Mouse (Mus musculus) frontal cortex, adult 2 months (tissue): ENCODE data around the gene Cebpb. TPM values are rescaled to one million over a fixed set of nuclear protein-coding genes. Genes with fewer than 3 reads are reported as not detected.
A peak's percentile ranks its signal among the peaks of the same experiment; 100 is the strongest.

ENCODE experiments used
- DNase-seq, 2 experiments: peaks; one replicate each; pipeline ENCODE4 v3.0.0; 2022; ENCODE audit warnings: low spot score in 1 of 2; ENCODE audit errors: extremely low spot score in 1 of 2
- polyA plus RNA-seq: library from polyadenylated mRNA; depleted of rRNA; stranded (reverse); fragments of >200 nt; gene quantifications from 2 replicates; pipeline ENCODE4 v1.2.3, GENCODE M21; 2012

The Cebpb gene
- polyA plus RNA-seq, 1 experiment, result 14.9 TPM

DNA sequence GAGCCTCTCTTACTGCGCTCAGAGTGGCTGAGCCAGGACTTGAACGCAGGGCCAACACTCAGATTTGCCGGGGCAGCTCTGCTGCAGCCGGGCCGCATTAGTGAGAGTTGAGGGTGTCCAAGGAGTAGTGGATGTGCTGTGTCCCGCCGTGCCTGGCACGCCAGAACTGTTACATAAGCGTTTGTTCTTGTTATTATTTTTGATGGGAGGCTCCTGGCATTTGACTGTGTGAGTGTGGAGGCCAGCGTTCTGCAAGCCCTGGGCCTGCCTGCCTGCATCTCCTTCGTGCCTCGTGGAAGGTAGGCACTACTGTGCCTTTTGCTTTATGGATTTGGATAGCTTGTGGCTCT lies 2.2 kb downstream of the Cebpb start:
- no peak for DNase-seq

GRCm38 (mm10) chr2:167691410-167691809 lies 2.7 kb downstream of the Cebpb start:
- no peak for DNase-seq

- peak in 1 of 2 experiments; percentile 62 for DNase-seq
Measured at GRCm38 (mm10) chr2:167691871-167692661, 3.4 kb downstream of the Cebpb start.

- no peak for DNase-seq
Measured at GRCm38 (mm10) chr2:167692831-167693230, 4.1 kb downstream of the Cebpb start.

- no peak for DNase-seq
Measured at GRCm38 (mm10) chr2:167693540-167693939, 4.8 kb downstream of the Cebpb start.

- DNase-seq, result no peak
Measured at GRCm38 (mm10) chr2:167694244-167694643, 5.5 kb downstream of the Cebpb start.

DNA sequence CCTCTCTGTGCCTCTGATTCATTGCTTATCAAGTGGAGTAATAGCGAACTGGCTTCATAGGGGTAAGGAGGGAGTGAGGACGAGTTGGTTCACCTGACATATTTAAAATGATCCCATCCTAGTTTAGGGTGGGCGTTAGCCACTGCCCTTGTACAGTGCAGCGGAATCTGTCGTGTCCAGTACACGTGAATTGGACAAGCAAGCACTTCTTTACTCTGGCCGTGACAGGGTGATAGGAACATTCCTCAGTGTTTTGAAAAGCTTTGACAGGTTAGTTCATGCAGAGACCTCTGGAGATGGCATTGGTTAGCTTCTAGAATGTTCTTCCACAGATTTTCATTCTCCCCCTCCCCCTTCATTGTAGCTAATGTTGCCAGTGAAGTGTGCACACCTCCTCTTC lies 6.2 kb downstream of the Cebpb start:
- no peak for DNase-seq

GRCm38 (mm10) chr2:167695491-167695890 lies 6.8 kb downstream of the Cebpb start:
- DNase-seq, result no peak

GRCm38 (mm10) chr2:167696143-167696542 lies 7.4 kb downstream of the Cebpb start:
- DNase-seq, result no peak

GRCm38 (mm10) chr2:167697902-167698301 lies 9.2 kb downstream of the Cebpb start:
- DNase-seq, result no peak

DNA sequence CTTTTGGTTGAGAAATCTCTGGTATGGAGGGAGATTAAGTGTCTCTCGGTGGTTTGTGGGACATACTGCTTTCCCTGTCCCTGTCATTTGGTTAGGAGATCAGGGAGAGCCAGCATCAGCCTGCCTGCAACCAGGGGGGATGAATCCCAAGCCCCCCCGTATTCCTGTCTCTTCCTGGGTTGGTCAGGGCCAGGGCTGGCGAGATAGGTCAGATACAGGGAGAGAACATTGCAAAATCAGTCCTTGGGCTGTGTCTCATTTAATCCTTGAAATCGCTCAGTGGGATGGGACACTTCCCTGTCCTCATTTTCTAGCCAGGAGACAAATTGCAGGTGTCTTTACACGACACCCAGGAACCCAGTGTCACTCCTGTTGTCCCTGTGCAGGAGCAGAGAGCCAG lies 11.3 kb downstream of the Cebpb start:
- DNase-seq, result no peak

GRCm38 (mm10) chr2:167701472-167701871 lies 12.8 kb downstream of the Cebpb start:
- no peak for DNase-seq

DNA sequence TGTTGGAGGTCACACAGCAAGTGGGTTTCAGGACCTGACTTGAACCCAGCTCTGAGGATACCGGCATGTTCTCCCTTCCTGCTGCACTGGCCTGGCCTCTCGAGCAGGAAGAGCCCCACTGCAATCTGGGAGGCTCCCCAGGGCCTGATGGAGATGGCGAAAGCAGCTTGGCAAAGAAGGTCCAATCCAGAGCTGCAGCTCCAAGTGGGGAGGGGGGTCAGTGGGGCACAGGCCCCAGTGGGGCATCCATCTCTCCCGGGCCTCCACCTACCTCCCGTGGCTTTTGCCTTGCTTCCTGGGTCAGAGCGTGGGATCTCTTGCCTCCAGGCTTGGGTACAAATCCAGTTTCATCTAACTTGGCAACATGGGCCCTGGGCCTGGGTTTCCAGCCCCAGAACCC lies 13.4 kb downstream of the Cebpb start:
- DNase-seq, result no peak

GRCm38 (mm10) chr2:167704409-167704808 lies 15.7 kb downstream of the Cebpb start:
- no peak for DNase-seq

- no peak for DNase-seq
Measured at GRCm38 (mm10) chr2:167706183-167706939, 17.6 kb downstream of the Cebpb start.

DNA sequence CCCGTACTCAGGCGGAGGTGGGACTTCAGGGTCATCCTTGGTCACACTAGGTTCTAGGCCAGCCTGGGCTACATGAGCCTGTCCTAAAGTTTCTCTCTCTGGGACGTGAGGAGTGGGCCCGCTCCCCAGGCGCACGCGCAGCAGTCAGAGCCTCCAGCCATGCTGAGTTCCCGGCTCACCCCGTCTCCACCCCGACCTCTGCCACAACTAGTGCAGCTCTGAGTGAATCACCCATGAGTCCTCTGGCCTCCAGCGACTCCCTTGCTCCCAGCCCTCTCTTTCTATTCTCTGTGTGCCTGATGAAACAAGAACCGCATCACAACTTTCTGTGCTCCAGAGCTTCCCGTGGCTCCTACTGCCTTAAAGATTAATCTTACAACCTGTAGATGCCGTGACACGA lies 19.7 kb downstream of the Cebpb start:
- no peak for DNase-seq

- no peak for DNase-seq
Measured at GRCm38 (mm10) chr2:167709969-167710368, 21.3 kb downstream of the Cebpb start.

GRCm38 (mm10) chr2:167710574-167710973 lies 21.9 kb downstream of the Cebpb start:
- DNase-seq, result no peak

GRCm38 (mm10) chr2:167712872-167713821 lies 24.4 kb downstream of the Cebpb start:
- no peak for DNase-seq

GRCm38 (mm10) chr2:167714298-167714697 lies 25.6 kb downstream of the Cebpb start:
- DNase-seq, result no peak

GRCm38 (mm10) chr2:167715008-167715407 lies 26.3 kb downstream of the Cebpb start:
- DNase-seq, result peak in 1 of 2 experiments; percentile 59
